Mouse (Mus musculus) mouse embryonic stem cell (cell line): Measurements from ENCODE around the gene Fam49a.

ENCODE experiments used
- in situ Hi-C, 2 experiments: fragments of 300-500 bp; cut with MboI; formaldehyde crosslinking; loops; 1 replicate in 1 of 2; 3 replicates in 1 of 2; pipeline ENCODE4 v1.14.3; 2019 to 2020; ENCODE audit warnings: low sequenced_read_pairs in 2 of 2, low pct_unique_long_range_greater_than_20kb in 1 of 2, mixed read lengths in 1 of 2; ENCODE audit not compliant: unreplicated experiment in 1 of 2

Fam49a gene

DNA sequence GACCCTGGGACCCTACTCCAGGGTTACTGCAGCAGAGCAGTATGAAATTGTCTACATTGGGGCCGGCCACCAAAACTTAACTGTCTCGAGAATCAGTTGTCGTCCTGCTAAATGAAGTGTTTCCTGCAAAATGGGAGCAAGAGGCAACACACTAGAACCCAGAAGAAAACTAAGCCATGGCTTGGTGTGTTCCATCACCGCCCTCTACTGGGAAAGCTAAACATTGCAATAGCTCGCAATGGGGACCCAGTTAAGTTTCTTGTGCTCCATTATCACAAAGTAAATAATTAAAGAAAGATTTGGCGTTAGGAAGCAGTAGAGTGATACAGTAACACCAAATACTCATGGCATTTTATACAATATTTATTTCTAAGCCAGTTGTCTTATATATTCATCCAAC is 134.3 kb downstream of the Fam49a start:
- in situ Hi-C loops = loop anchor here in 1 of 2 experiments (10.0 kb wide), 1 partner anchor 231 kb away; no protein-coding TSS in a partner anchor

- in situ Hi-C loops = loop anchor here in 1 of 2 experiments (5.0 to 25.0 kb wide), 3 partner anchors 79 to 586 kb away; no protein-coding TSS in a partner anchor
These were observed 139.1 kb downstream of the Fam49a start for GRCm38 (mm10) chr12:12401051-12401465.

DNA sequence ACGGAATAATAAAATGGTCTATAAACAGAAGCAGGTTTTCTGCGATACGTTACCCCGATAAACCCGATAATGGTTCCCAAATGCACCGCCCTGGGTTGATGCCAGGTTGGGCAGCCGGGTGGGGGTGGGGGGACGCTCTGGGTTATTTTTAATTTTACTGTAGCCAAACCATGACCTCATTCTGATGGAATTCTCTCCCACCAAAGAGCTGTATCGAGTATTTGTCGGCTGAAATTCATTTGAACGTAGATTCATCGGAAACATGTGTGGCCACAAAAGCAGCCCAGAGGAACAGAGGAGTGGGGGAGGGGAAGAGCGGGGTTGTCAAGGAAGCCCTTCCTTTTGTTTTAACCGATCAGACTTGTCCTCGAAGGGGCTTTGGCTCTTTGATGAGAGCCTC is 139.6 kb downstream of the Fam49a start:
- in situ Hi-C loops = loop anchor here in 1 of 2 experiments (5.0 to 25.0 kb wide), 3 partner anchors 79 to 586 kb away; no protein-coding TSS in a partner anchor

GRCm38 (mm10) chr12:12405491-12406110 is 143.7 kb downstream of the Fam49a start:
- in situ Hi-C loops = loop anchor here in 1 of 2 experiments (25.0 kb wide), 2 partner anchors 357 to 582 kb away; no protein-coding TSS in a partner anchor

GRCm38 (mm10) chr12:12409044-12409443 is 147.1 kb downstream of the Fam49a start:
- in situ Hi-C loops = loop anchor here in 1 of 2 experiments (25.0 kb wide), 2 partner anchors 353 to 578 kb away; no protein-coding TSS in a partner anchor

DNA sequence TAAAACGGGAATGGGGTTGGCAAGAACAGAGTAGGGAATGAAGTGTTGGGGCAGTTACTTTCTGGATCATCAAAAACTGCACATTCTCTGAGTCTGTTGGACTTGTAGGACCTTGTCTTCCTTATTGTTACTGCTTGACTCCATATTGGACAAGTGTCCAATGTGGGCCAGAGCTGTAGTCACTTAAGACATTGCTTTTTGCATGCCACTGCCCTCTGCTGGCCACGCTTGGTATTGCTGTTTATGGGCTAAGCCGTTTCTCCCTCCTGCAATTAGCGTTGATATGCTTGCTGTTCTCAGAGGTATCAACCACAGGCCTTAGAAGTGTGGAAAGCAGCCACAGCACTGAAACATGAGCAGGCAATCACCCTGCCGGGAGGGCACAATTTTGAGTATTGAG is 150.7 kb downstream of the Fam49a start:
- in situ Hi-C loops = loop anchor here (10.0 to 25.0 kb wide), 3 partner anchors 350 to 802 kb away; no protein-coding TSS in a partner anchor

- in situ Hi-C loops = loop anchor here in 1 of 2 experiments (10.0 to 25.0 kb wide), 3 partner anchors 342 to 794 kb away; no protein-coding TSS in a partner anchor
These were observed 158.5 kb downstream of the Fam49a start for GRCm38 (mm10) chr12:12420423-12420822.

DNA sequence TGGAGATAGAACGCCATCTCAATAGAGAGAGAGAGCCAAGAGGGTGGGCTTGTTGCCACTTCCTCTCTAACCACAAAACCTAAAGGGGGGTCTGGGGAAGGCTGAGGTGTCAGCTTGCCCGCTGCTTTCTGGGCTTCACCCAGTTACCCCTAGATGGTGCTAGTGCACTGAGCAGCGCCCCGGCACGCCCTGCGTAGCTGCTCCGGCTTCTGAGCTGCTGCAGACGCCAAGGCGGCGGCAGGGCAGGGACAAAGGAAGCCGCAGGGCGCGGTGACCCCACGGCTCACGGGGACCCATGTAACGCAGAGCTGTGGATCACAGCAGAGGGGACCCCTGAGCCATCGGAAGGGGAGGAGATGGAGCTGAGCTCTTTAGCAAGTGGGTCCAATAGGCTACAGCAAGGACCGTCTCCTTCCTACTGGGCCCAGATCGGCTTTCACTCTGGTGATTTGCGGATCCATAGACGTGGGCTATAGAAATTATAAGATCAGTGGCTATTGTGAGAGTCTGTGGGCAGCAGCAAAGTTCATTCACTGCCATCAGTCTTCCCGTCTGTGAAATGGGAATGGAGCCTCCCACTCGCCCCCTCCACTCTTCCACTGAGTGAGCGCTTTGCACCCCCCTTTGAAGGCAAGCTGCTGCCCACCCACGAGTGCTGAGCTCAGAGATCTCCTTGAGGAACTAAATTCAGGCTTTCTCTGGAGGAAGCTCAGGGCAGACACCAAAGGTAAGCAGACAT is 159.1 kb downstream of the Fam49a start:
- in situ Hi-C loops = loop anchor here in 1 of 2 experiments (10.0 to 25.0 kb wide), 3 partner anchors 341 to 794 kb away; no protein-coding TSS in a partner anchor

DNA sequence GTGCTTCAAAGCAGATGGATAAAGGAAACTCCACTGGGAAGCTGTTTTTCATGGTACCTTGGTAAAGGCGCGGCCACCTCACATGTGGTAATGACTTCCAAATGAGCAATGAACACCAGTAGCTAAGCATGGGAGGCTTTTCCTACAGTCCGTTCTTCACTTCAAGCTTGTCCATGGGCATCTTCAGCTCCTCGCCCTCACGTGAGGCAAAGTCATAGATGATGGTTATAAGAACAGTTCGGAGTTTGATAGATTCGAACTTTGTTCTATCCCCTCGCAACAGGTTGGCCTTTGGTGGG is 159.6 kb downstream of the Fam49a start:
- in situ Hi-C loops = loop anchor here in 1 of 2 experiments (10.0 to 25.0 kb wide), 3 partner anchors 341 to 793 kb away; no protein-coding TSS in a partner anchor

DNA sequence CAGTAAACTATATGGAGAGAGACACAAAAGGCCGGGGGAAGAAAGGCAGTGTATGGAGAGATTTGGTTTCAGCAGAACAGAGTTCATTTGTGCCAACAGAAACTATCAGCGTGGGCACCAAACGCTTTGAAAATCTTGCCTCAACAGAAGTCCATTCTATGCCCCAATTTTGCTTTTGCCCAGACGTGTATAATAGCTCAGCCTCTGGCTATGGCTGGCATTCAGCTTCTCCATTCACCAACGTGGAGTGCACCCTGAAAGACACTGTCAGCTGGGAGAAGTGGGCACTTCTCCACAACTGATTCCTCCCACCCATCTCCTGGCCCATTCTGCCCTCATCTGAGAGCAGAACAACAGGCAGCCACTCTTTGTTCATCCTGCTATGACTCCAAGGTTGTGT is 163.2 kb downstream of the Fam49a start:
- in situ Hi-C loops = loop anchor here in 1 of 2 experiments (10.0 kb wide), 1 partner anchor 790 kb away; no protein-coding TSS in a partner anchor

GRCm38 (mm10) chr12:12427285-12427684 is 165.3 kb downstream of the Fam49a start:
- in situ Hi-C loops = loop anchor here in 1 of 2 experiments (10.0 kb wide), 1 partner anchor 788 kb away; no protein-coding TSS in a partner anchor

GRCm38 (mm10) chr12:12428886-12429285 is 166.9 kb downstream of the Fam49a start:
- in situ Hi-C loops = loop anchor here in 1 of 2 experiments (10.0 kb wide), 1 partner anchor 786 kb away; no protein-coding TSS in a partner anchor
